Mouse (Mus musculus): ENCODE measurements around the gene Mdc1. TPM values are rescaled to one million over a fixed set of nuclear protein-coding genes. Genes with fewer than 3 reads are reported as not detected.

Mdc1 gene
- polyA plus RNA-seq, 1 experiment = 5.7 TPM

DNA sequence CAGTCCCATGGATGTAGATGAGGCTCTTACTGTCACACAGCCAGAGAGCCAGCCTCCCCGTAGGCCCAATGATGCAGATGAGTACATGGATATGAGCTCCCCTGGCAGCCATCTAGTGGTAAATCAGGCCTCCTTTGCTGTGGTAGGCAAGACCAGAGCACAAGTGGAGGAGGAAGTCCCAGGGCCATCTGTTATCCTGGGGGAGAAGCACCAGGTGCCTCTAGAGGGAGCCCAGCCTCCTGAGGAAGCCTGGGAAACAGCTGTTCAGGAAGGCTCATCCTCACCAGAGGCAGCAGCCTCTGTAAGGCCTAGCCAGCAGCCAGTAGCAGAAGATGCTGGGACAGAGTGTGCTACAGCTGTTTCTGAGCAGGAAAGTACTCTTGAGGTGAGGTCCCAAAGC is 6.8 kb downstream of the Mdc1 start:
- Histone ChIP-seq H3K4me1 (ENCODE audit: control insufficient read depth, insufficient read depth, low read length) (no peaks in the 10 kb centered on the region), H3K36me3 (ENCODE audit: control insufficient read depth, insufficient read depth, low read length) (no peaks in the 10 kb centered on the region), H3K27ac (ENCODE audit: insufficient read depth, low read depth, low read length) (no peak overlapping the region), H3K27me3 (replicated peaks; ENCODE audit: control insufficient read depth, insufficient read depth, low read length) (no peaks in the 10 kb centered on the region), H3K4me3 (ENCODE audit: insufficient read depth, low read depth, low read length) (no peak overlapping the region)
- 56% methylated on average over 1 of the region's 1 CpGs for WGBS
- TF ChIP-seq CTCF (conservative IDR thresholded peaks at IDR 0.05; ENCODE audit: insufficient read depth, insufficient read length, low read depth, low read length) (no peak; the same call in 1 of the 2 replicates), POLR2A (IDR thresholded peaks at IDR 0.05; ENCODE audit: low read depth, low read length) (no peak)
- DNase-seq = peak; percentile 41

DNA sequence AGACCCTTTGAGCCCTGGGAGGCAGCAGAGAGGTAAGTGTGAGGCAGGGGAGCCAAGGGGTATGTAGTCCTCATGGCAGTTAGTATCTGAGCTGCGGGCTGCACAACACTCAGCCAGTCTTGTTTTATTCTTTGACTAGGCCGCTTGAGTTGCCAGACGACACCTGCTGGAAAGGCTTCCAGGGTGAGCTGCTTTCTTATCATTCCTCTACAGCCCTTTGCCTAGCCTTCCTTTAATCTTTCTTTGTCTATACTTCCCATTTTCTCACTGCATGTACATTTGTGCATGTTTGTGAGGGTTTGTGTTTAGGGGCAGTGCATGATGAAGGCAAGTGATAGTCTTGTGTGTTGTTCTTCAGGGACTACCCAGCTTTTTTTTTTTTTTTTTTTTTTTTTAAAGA is 9.7 kb downstream of the Mdc1 start:
- H3K4me1 ChIP-seq (ENCODE audit: control insufficient read depth, insufficient read depth, low read length) = no peaks in the 10 kb centered on the region
- no peaks in the 10 kb centered on the region for H3K36me3 ChIP-seq (ENCODE audit: control insufficient read depth, insufficient read depth, low read length)
- no peak overlapping the region for H3K4me3 ChIP-seq (ENCODE audit: insufficient read depth, low read depth, low read length)
- H3K27ac ChIP-seq (ENCODE audit: insufficient read depth, low read depth, low read length) = no peak overlapping the region
- TF ChIP-seq CTCF (conservative IDR thresholded peaks at IDR 0.05; ENCODE audit: insufficient read depth, insufficient read length, low read depth, low read length) (no peak), POLR2A (IDR thresholded peaks at IDR 0.05; ENCODE audit: low read depth, low read length) (no peak)
- WGBS = 94% methylated on average over 3 of the region's 3 CpGs
- H3K27me3 ChIP-seq (replicated peaks; ENCODE audit: control insufficient read depth, insufficient read depth, low read length) = no peaks in the 10 kb centered on the region
- DNase-seq = no peak

GRCm38 (mm10) chr17:35859371-35859770 is 18.1 kb downstream of the Mdc1 start:
- no peaks in the 10 kb centered on the region for H3K36me3 ChIP-seq (ENCODE audit: control insufficient read depth, insufficient read depth, low read length)
- H3K27me3 ChIP-seq (replicated peaks; ENCODE audit: control insufficient read depth, insufficient read depth, low read length) = no peaks in the 10 kb centered on the region
- no peak for DNase-seq
- no peak overlapping the region for H3K4me3 ChIP-seq (ENCODE audit: insufficient read depth, low read depth, low read length)
- WGBS = 98% methylated on average over 1 of the region's 1 CpGs
- no peak overlapping the region for H3K27ac ChIP-seq (ENCODE audit: insufficient read depth, low read depth, low read length)
- H3K4me1 ChIP-seq (ENCODE audit: control insufficient read depth, insufficient read depth, low read length) = no peaks in the 10 kb centered on the region
- TF ChIP-seq CTCF (conservative IDR thresholded peaks at IDR 0.05; ENCODE audit: insufficient read depth, insufficient read length, low read depth, low read length) (no peak), POLR2A (IDR thresholded peaks at IDR 0.05; ENCODE audit: low read depth, low read length) (no peak)

- no peaks in the 10 kb centered on the region for H3K36me3 ChIP-seq (ENCODE audit: control insufficient read depth, insufficient read depth, low read length)
- no peak for DNase-seq
- WGBS = 62% methylated on average over 2 of the region's 2 CpGs
- H3K4me3 ChIP-seq (ENCODE audit: insufficient read depth, low read depth, low read length) = no peak overlapping the region
- TF ChIP-seq CTCF (conservative IDR thresholded peaks at IDR 0.05; ENCODE audit: insufficient read depth, insufficient read length, low read depth, low read length) = no peak
- TF ChIP-seq POLR2A (IDR thresholded peaks at IDR 0.05; ENCODE audit: low read depth, low read length) = no peak
- no peaks in the 10 kb centered on the region; the same call in 1 of the 2 replicates for H3K4me1 ChIP-seq (ENCODE audit: control insufficient read depth, insufficient read depth, low read length)
- H3K27ac ChIP-seq (ENCODE audit: insufficient read depth, low read depth, low read length) = no peak overlapping the region
- H3K27me3 ChIP-seq (replicated peaks; ENCODE audit: control insufficient read depth, insufficient read depth, low read length) = no peaks in the 10 kb centered on the region
These were observed 18.5 kb downstream of the Mdc1 start for GRCm38 (mm10) chr17:35859835-35860234.

- no peak overlapping the region for H3K27ac ChIP-seq (ENCODE audit: insufficient read depth, low read depth, low read length)
- no peaks in the 10 kb centered on the region; the same call in 1 of the 2 replicates for H3K4me1 ChIP-seq (ENCODE audit: control insufficient read depth, insufficient read depth, low read length)
- 7% methylated on average over 12 of the region's 12 CpGs for WGBS
- no peaks in the 10 kb centered on the region for H3K36me3 ChIP-seq (ENCODE audit: control insufficient read depth, insufficient read depth, low read length)
- no peaks in the 10 kb centered on the region for H3K27me3 ChIP-seq (replicated peaks; ENCODE audit: control insufficient read depth, insufficient read depth, low read length)
- TF ChIP-seq POLR2A (IDR thresholded peaks at IDR 0.05; ENCODE audit: low read depth, low read length) (no peak), CTCF (conservative IDR thresholded peaks at IDR 0.05; ENCODE audit: insufficient read depth, insufficient read length, low read depth, low read length) (no peak)
- H3K4me3 ChIP-seq (ENCODE audit: insufficient read depth, low read depth, low read length) = peak overlapping the region; percentile 66
- no peak for DNase-seq
These were observed 19.5 kb downstream of the Mdc1 start for GRCm38 (mm10) chr17:35860831-35861197.

GRCm38 (mm10) chr17:35861198-35861857 is 20.0 kb downstream of the Mdc1 start, which contains the start of gene Nrm:
Nrm (plus strand) TSS chr17:35861318.
- peak; percentile 93 for DNase-seq
- H3K4me1 ChIP-seq (ENCODE audit: control insufficient read depth, insufficient read depth, low read length) = no peaks in the 10 kb centered on the region; the same call in 1 of the 2 replicates
- H3K27ac ChIP-seq (ENCODE audit: insufficient read depth, low read depth, low read length) = peak within 1 kb of the TSS; percentile 33; the same call in 1 of the 2 replicates
- under 1% methylated on average over 47 of the region's 47 CpGs for WGBS
- peak; percentile 51 for TF ChIP-seq CTCF (conservative IDR thresholded peaks at IDR 0.05; ENCODE audit: insufficient read depth, insufficient read length, low read depth, low read length)
- TF ChIP-seq POLR2A (IDR thresholded peaks at IDR 0.05; ENCODE audit: low read depth, low read length) = no peak
- no peaks in the 10 kb centered on the region for H3K27me3 ChIP-seq (replicated peaks; ENCODE audit: control insufficient read depth, insufficient read depth, low read length)
- H3K4me3 ChIP-seq (ENCODE audit: insufficient read depth, low read depth, low read length) = peak within 1 kb of the TSS; percentile 66
- H3K36me3 ChIP-seq (ENCODE audit: control insufficient read depth, insufficient read depth, low read length) = no peaks in the 10 kb centered on the region

DNA sequence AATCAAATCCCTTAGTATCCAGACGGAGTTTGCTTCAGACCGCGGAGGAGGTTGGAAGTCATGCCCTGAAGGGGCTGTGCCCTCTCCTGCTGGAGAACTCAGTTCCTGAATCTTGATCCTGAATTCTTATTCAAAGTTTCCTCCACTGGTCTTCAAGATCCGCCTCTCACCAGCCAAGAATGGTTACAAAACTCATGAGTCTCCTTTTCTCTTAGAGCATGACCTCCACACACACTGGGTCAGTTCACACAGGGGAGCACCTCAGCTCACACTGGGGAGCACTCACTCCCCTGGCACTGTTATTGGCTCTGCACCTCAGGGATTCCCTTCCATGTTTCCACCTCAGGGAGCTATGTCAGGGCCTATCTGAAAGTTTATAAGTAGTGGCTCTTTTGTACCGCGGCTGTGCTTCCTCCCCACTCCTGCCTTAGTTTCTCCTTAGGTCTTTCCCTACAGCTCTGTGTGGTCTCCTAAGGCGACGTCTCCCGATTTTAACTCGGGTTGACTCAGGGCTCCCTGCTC is 23.6 kb downstream of the Mdc1 start:
- Histone ChIP-seq H3K27ac (ENCODE audit: insufficient read depth, low read depth, low read length) (peak overlapping the region; percentile 3; the same call in 1 of the 2 replicates), H3K36me3 (ENCODE audit: control insufficient read depth, insufficient read depth, low read length) (no peaks in the 10 kb centered on the region), H3K4me3 (ENCODE audit: insufficient read depth, low read depth, low read length) (no peak overlapping the region; the same call in 1 of the 2 replicates), H3K4me1 (ENCODE audit: control insufficient read depth, insufficient read depth, low read length) (no peaks in the 10 kb centered on the region; the same call in 1 of the 2 replicates), H3K27me3 (replicated peaks; ENCODE audit: control insufficient read depth, insufficient read depth, low read length) (no peaks in the 10 kb centered on the region)
- no peak for DNase-seq
- 34% methylated on average over 10 of the region's 10 CpGs for WGBS
- TF ChIP-seq CTCF (conservative IDR thresholded peaks at IDR 0.05; ENCODE audit: insufficient read depth, insufficient read length, low read depth, low read length) = no peak
- no peak for TF ChIP-seq POLR2A (IDR thresholded peaks at IDR 0.05; ENCODE audit: low read depth, low read length)
